Mouse (Mus musculus) forebrain, embryonic 15.5 days (tissue): ENCODE data around the gene Aaas. TPM values are rescaled to one million over a fixed set of nuclear protein-coding genes. Genes with fewer than 3 reads are reported as not detected.

Experiments
- ATAC-seq: fragments of 200-750 bp; cut with Nextera tagmentation; replicated peaks from 2 replicates; pipeline ENCODE4 v1.8.0; 2017; ENCODE audit warnings: mild to moderate bottlenecking, moderate TSS enrichment, moderate library complexity
- H3K27ac ChIP-seq: fragments of 300-500 bp; sonication (generic); replicated peaks from 2 replicates; pipeline ENCODE4 v1.5.1; 2015; ENCODE audit warnings: mild to moderate bottlenecking, inconsistent platforms
- H3K27me3 ChIP-seq: fragments of 300-500 bp; sonication (generic); 2 replicates; pipeline ENCODE4 v1.6.1; 2015; ENCODE audit warnings: inconsistent platforms
- H3K36me3 ChIP-seq: fragments of 300-500 bp; sonication (generic); 2 replicates; pipeline ENCODE4 v1.6.1; 2015; ENCODE audit warnings: mild to moderate bottlenecking, inconsistent platforms
- H3K4me1 ChIP-seq: fragments of 300-500 bp; sonication (generic); 2 replicates; pipeline ENCODE4 v1.6.1; 2015; ENCODE audit warnings: inconsistent platforms
- H3K4me2 ChIP-seq: fragments of 300-500 bp; sonication (generic); replicated peaks from 2 replicates; pipeline ENCODE4 v1.6.1; 2015; ENCODE audit warnings: mild to moderate bottlenecking, inconsistent platforms
- H3K4me3 ChIP-seq: fragments of 300-500 bp; sonication (generic); 2 replicates; pipeline ENCODE4 v1.5.1; 2015; ENCODE audit warnings: mild to moderate bottlenecking, inconsistent platforms
- H3K9ac ChIP-seq: fragments of 300-500 bp; sonication (generic); replicated peaks from 2 replicates; pipeline ENCODE4 v1.6.1; 2015; ENCODE audit warnings: mild to moderate bottlenecking, inconsistent platforms
- H3K9me3 ChIP-seq: fragments of 300-500 bp; sonication (generic); 2 replicates; pipeline ENCODE4 v1.6.1; 2016; ENCODE audit warnings: inconsistent platforms
- WGBS: fragments of 180-500 bp; shearing (Covaris S2); methylation state at CpG from one replicate; pipeline ENCODE4 v1.1.7; 2015; ENCODE audit warnings: mixed read lengths; 5-methylcytosine and 5-hydroxymethylcytosine counted together
- polyA plus RNA-seq: library from polyadenylated mRNA; unstranded; fragments of >200 nt; fragmentation: Nextera tagmentation; extraction: Ambion mirVana; gene quantifications from 2 replicates; pipeline ENCODE4 v1.2.1, GENCODE M21; 2015

Gene Aaas
- polyA plus RNA-seq, 1 experiment from 2014 or later, result 42.6 TPM

GRCm38 (mm10) chr15:102331610-102332015, 19.0 kb downstream of the Aaas start, which contains the start of gene Myg1:
Myg1 (plus strand) TSS chr15:102331709.
- ATAC-seq, result peak; percentile 96
- Histone ChIP-seq H3K27me3 (no peaks in the 10 kb centered on the region), H3K27ac (peak within 1 kb of the TSS; percentile 74), H3K4me3 (peak within 1 kb of the TSS; percentile 93), H3K9ac (peak within 1 kb of the TSS; percentile 78), H3K4me1 (peaks cover 29% of the 10 kb centered on the region), H3K36me3 (peaks cover 53% of the 10 kb centered on the region), H3K9me3 (no peaks in the 10 kb centered on the region), H3K4me2 (peak within 1 kb of the TSS; percentile 85)
- WGBS, result under 1% methylated on average over 30 of the region's 30 CpGs

DNA sequence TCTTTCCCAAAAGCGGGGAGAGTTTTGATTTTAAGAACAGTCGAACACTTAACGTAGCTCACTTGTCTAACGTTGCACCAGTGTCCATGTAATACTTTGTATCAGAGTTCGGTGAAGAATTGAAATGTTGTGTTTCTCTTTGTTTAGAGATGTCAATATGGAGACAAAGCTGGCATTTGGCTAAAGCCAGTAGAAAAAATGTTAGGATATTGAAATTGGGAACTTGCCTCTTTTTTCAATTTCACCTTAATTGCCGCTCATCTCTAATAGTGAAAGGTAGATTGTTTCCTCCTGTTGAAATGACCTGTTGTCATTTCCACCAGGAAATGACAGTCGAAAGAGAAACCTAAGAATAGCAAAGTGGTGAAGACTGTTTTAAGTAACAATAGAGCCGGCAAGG, 23.7 kb downstream of the Aaas start:
- H3K4me2 ChIP-seq, result peak overlapping the region; percentile 66
- peak overlapping the region; percentile 59 for H3K4me3 ChIP-seq
- no peaks in the 10 kb centered on the region for H3K27me3 ChIP-seq
- H3K9ac ChIP-seq, result peak overlapping the region; percentile 67
- 0 out of 2 replicates have a peak overlapping the region, but pooled peaks have one; percentile 61 for H3K27ac ChIP-seq
- peaks cover 27% of the 10 kb centered on the region for H3K36me3 ChIP-seq
- WGBS, result 70% methylated on average over 8 of the region's 8 CpGs
- H3K9me3 ChIP-seq, result no peaks in the 10 kb centered on the region
- peaks cover 19% of the 10 kb centered on the region for H3K4me1 ChIP-seq
- no peak for ATAC-seq

DNA sequence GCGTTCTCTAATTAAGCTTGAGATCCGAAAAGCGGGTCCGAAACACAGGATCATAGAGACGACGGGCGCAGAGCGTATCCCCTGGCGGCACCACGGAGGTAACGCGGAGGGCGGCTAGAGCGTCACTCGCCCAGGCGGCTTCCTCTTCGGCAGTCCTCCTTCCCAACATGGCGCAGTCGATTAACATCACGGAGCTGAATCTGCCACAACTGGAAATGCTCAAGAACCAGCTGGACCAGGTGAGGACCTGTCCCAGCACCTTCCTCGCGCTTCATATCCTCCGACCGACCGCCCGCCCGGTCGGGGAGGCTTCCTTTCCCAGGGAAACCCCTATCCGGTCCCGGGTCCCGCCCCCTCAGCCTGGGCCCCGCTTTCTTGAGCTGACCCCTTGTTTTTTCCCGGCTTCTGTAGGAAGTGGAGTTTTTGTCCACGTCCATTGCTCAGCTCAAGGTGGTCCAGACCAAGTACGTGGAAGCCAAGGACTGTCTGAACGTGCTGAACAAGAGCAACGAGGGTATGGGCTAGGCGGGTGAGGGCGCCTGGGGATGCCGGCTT, 24.5 kb downstream of the Aaas start, which contains the start of gene Pfdn5:
Gene Pfdn5, plus strand, starts transcription at position 95 of the 555 bp plus-strand sequence.
- Histone ChIP-seq H3K27ac (peak within 1 kb of the TSS; percentile 61), H3K9ac (peak within 1 kb of the TSS; percentile 67), H3K4me1 (peaks cover 16% of the 10 kb centered on the region), H3K4me3 (peak within 1 kb of the TSS; percentile 59), H3K9me3 (no peaks in the 10 kb centered on the region), H3K27me3 (no peaks in the 10 kb centered on the region), H3K4me2 (peak within 1 kb of the TSS; percentile 66), H3K36me3 (peaks cover 27% of the 10 kb centered on the region)
- ATAC-seq, result peak; percentile 95
- under 1% methylated on average over 40 of the region's 40 CpGs for WGBS

DNA sequence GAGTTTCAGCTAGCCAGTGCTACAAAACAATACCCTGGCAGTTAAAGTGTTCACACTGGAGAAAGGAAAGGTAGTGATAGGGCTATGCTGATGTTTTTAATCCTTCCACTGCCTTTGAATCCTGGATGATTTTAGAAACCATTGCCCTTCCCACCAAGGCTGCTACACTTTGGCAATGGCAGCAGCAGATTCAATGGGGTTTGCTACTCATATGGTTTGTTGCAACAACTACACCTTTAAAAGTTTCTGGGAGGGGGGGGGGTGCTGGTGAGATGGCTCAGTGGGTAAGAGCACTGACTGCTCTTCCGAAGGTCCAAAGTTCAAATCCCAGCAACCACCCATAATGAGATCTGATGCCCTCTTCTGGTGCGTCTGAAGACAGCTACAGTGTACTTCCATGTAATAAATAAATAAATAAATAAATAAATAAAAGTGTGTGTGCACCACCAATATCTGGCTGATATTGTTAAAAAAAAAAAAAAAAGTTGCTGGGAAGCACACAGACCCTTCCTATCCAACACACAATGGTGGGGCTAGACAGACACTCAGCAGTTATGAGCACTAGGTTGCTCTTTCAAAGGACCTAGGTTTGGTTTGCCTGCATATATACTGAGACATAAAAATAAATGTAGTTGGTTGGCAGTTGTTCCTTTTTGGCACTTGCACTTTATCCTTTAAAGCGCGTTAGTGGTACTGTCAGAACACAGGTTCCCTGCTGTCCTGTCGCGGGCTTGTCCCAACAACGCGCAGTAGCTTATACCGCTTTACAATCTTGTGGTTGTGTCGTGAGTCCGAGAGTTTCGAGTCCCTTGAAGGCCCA, 25.7 kb downstream of the Aaas start:
- peaks cover 16% of the 10 kb centered on the region for H3K36me3 ChIP-seq
- no peak overlapping the region for H3K9ac ChIP-seq
- peak overlapping the region; percentile 66; the same call in 1 of the 2 replicates for H3K4me2 ChIP-seq
- ATAC-seq, result no peak
- H3K4me1 ChIP-seq, result peaks cover 13% of the 10 kb centered on the region
- no peaks in the 10 kb centered on the region for H3K27me3 ChIP-seq
- H3K9me3 ChIP-seq, result no peaks in the 10 kb centered on the region
- no peak overlapping the region for H3K27ac ChIP-seq
- WGBS, result 81% methylated on average over 12 of the region's 12 CpGs
- H3K4me3 ChIP-seq, result peak overlapping the region; percentile 59; the same call in 1 of the 2 replicates

GRCm38 (mm10) chr15:102316263-102316662, 34.3 kb downstream of the Aaas start:
- Histone ChIP-seq H3K4me3 (no peak overlapping the region), H3K36me3 (peaks cover 14% of the 10 kb centered on the region; the same call in 1 of the 2 replicates), H3K27ac (no peak overlapping the region), H3K4me2 (no peak overlapping the region), H3K4me1 (no peaks in the 10 kb centered on the region), H3K9me3 (no peaks in the 10 kb centered on the region), H3K9ac (no peak overlapping the region), H3K27me3 (no peaks in the 10 kb centered on the region)
- ATAC-seq, result no peak
- WGBS, result 87% methylated on average over 6 of the region's 6 CpGs

DNA sequence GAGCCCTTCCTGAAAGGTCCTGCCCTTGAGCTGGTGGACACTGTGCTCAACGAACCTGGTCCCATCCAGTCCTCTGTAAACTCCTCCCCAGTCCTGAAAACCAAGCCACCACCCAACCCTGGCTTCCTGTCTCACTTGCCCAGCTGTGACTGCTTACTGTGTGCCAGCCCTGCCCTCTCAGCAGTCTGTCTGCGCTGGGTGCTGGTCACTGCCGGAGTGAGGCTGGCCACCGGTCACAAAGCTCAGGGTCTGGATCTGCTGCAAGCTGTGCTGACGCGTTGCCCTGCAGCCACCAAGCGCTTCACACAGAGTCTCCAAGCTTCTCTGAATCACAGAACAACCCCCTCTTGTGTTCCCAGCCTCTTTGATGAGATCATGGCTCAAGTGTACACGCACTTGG, 35.3 kb downstream of the Aaas start:
- Histone ChIP-seq H3K27ac (no peak overlapping the region), H3K9ac (no peak overlapping the region), H3K4me3 (no peak overlapping the region), H3K36me3 (peaks cover 14% of the 10 kb centered on the region; the same call in 1 of the 2 replicates), H3K9me3 (no peaks in the 10 kb centered on the region), H3K4me2 (no peak overlapping the region), H3K27me3 (no peaks in the 10 kb centered on the region), H3K4me1 (no peaks in the 10 kb centered on the region)
- 93% methylated on average over 8 of the region's 8 CpGs for WGBS
- ATAC-seq, result no peak

GRCm38 (mm10) chr15:102311489-102311888, 39.1 kb downstream of the Aaas start:
- Histone ChIP-seq H3K27ac (no peak overlapping the region), H3K4me3 (no peak overlapping the region), H3K9ac (no peak overlapping the region), H3K36me3 (peaks cover 20% of the 10 kb centered on the region; the same call in 1 of the 2 replicates), H3K4me1 (no peaks in the 10 kb centered on the region), H3K27me3 (no peaks in the 10 kb centered on the region), H3K9me3 (no peaks in the 10 kb centered on the region), H3K4me2 (no peak overlapping the region)
- ATAC-seq, result no peak

DNA sequence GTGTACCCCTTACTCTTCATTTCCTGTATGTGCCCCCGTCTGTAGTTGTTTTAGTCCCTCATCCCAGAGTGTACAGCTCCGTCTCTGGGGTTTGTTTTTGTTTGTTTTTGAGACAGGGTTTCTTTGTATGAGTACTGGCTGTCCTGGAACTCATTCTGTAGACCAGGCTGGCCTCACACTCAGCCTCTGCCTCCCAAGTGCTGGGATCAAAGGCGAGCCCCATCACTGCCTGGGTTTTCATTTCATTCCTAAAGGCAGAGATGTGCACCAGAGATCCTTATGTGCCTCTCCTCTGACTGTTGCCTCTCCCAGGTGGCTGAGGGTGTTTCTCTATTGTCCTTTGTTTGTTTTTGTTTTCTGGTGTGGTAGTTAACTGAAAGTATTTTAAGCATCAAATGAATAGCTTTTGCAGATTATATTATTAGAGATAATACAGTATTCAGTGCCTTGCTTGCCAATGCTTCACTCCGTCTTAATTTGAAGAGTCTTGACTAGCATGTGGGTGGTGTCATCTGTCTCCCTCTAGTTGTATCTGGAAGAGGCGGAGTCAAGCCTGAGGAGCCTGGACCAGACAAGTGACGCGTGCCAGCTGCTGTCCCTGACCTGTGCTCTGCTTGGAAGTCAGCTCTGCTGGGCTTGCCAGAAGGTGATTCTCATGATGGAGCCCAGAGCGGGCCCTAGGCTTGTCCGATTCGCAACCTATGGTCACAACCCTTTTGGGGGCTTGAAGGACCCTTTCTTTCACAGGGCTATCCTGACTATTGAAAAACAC, 40.3 kb downstream of the Aaas start:
- H3K36me3 ChIP-seq, result peaks cover 17% of the 10 kb centered on the region
- no peak overlapping the region for H3K4me2 ChIP-seq

GRCm38 (mm10) chr15:102308717-102309116, 41.9 kb downstream of the Aaas start:
- no peak overlapping the region for H3K4me3 ChIP-seq
- H3K4me1 ChIP-seq, result no peaks in the 10 kb centered on the region
- peaks cover 14% of the 10 kb centered on the region for H3K36me3 ChIP-seq
- no peak overlapping the region for H3K9ac ChIP-seq
- ATAC-seq, result no peak
- no peak overlapping the region for H3K27ac ChIP-seq
- WGBS, result 86% methylated on average over 9 of the region's 9 CpGs
- H3K9me3 ChIP-seq, result no peaks in the 10 kb centered on the region
- H3K27me3 ChIP-seq, result no peaks in the 10 kb centered on the region
- H3K4me2 ChIP-seq, result no peak overlapping the region

More for the DNA sequence above, 40.3 kb downstream of the Aaas start:
- Histone ChIP-seq H3K27ac (no peak overlapping the region), H3K9me3 (no peaks in the 10 kb centered on the region), H3K4me1 (no peaks in the 10 kb centered on the region), H3K9ac (no peak overlapping the region), H3K27me3 (no peaks in the 10 kb centered on the region), H3K4me3 (no peak overlapping the region)
- 89% methylated on average over 10 of the region's 10 CpGs for WGBS
- no peak for ATAC-seq

GRCm38 (mm10) chr15:102302542-102302941, 48.0 kb downstream of the Aaas start:
- H3K4me2 ChIP-seq, result no peak overlapping the region
- H3K27me3 ChIP-seq, result no peaks in the 10 kb centered on the region
- no peak overlapping the region for H3K9ac ChIP-seq
- no peaks in the 10 kb centered on the region for H3K4me1 ChIP-seq
- no peak for ATAC-seq
- WGBS, result 89% methylated on average over 6 of the region's 6 CpGs
- H3K4me3 ChIP-seq, result no peak overlapping the region
- no peaks in the 10 kb centered on the region for H3K9me3 ChIP-seq
- H3K27ac ChIP-seq, result no peak overlapping the region
- peaks cover 7% of the 10 kb centered on the region for H3K36me3 ChIP-seq

DNA sequence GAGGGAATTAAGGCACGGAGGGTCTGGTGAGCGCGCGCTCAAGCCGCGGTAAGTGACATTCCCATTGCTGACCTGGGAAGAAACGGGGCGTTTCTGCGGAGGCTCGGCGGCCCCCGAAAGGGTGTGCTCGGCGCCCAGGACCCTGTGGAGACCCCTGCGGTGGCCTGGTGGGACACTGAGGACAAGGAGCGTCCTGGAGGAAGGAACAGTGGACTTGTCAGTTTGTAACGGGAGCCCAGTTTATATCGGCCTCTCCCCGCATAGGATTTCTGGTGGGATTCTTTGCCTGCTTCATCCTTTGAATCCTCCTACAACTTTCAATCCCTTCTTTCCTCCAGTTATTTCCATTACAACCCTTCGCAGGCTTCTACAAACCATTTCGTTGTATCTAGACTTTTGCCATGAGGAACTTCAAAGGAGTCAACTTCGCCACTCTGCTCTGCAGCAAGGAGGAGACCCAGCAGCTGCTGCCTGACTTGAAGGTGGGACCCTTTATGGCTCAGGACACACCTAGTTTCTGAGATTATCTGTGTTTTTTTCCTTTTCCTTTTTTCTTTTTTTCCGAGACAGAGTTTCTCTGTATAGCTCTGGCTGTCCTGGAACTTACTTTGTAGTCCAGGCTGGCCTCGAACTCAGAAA, 54.1 kb downstream of the Aaas start:
- Histone ChIP-seq H3K27ac (no peak overlapping the region), H3K4me3 (peak overlapping the region; percentile 59), H3K9me3 (no peaks in the 10 kb centered on the region), H3K36me3 (peaks cover 7% of the 10 kb centered on the region; the same call in 1 of the 2 replicates), H3K4me2 (peak overlapping the region; percentile 97), H3K27me3 (no peaks in the 10 kb centered on the region), H3K9ac (peak overlapping the region; percentile 45), H3K4me1 (peaks cover 12% of the 10 kb centered on the region)
- WGBS, result 4% methylated on average over 24 of the region's 24 CpGs
- peak; percentile 81; the same call in 1 of the 2 replicates for ATAC-seq
